Mouse (Mus musculus): ENCODE measurements around the gene Srprb. TPM values are rescaled to one million over a fixed set of nuclear protein-coding genes. Genes with fewer than 3 reads are reported as not detected.

Gene Srprb
- polyA plus RNA-seq, 1 experiment from 2014 or later = 62.1 TPM

Other genes with a start within 250 kb of the Srprb start
- 0.12 and 0.34 TPM in 2 replicates for gene Slco2a1, start 213.4 kb downstream of the Srprb start, polyA plus RNA-seq (2016; fragmentation: Nextera tagmentation; extraction: Ambion mirVana)
- 8.3 and 9.1 TPM in 2 replicates for gene Rab6b, start 90.3 kb downstream of the Srprb start, polyA plus RNA-seq (2016; fragmentation: Nextera tagmentation; extraction: Ambion mirVana)
- not detected in 2 replicates for gene Gm20425, start 28.2 kb upstream of the Srprb start, polyA plus RNA-seq (2016; fragmentation: Nextera tagmentation; extraction: Ambion mirVana)
- 11.9 and 14.2 TPM in 2 replicates for gene Trf, start 28.3 kb upstream of the Srprb start, polyA plus RNA-seq (2016; fragmentation: Nextera tagmentation; extraction: Ambion mirVana)
- 3.6 and 4.1 TPM in 2 replicates for gene 1300017J02Rik, start 102.9 kb upstream of the Srprb start, polyA plus RNA-seq (2016; fragmentation: Nextera tagmentation; extraction: Ambion mirVana)
- 96.0 and 106 TPM in 2 replicates for gene Topbp1, start 103.1 kb upstream of the Srprb start, polyA plus RNA-seq (2016; fragmentation: Nextera tagmentation; extraction: Ambion mirVana)
- gene Cdv3, start 163.7 kb upstream of the Srprb start, polyA plus RNA-seq (2016; fragmentation: Nextera tagmentation; extraction: Ambion mirVana) = 188 and 213 TPM in 2 replicates

Measured in forebrain, embryonic 10.5 days (tissue).